Mouse (Mus musculus): ENCODE data around the gene Eno2.
"Not testable (repeated sequence)": the region's sequence is repeated elsewhere in the genome, so short reads cannot be mapped to it uniquely, and the experiment has no call there.

Eno2 gene

DNA sequence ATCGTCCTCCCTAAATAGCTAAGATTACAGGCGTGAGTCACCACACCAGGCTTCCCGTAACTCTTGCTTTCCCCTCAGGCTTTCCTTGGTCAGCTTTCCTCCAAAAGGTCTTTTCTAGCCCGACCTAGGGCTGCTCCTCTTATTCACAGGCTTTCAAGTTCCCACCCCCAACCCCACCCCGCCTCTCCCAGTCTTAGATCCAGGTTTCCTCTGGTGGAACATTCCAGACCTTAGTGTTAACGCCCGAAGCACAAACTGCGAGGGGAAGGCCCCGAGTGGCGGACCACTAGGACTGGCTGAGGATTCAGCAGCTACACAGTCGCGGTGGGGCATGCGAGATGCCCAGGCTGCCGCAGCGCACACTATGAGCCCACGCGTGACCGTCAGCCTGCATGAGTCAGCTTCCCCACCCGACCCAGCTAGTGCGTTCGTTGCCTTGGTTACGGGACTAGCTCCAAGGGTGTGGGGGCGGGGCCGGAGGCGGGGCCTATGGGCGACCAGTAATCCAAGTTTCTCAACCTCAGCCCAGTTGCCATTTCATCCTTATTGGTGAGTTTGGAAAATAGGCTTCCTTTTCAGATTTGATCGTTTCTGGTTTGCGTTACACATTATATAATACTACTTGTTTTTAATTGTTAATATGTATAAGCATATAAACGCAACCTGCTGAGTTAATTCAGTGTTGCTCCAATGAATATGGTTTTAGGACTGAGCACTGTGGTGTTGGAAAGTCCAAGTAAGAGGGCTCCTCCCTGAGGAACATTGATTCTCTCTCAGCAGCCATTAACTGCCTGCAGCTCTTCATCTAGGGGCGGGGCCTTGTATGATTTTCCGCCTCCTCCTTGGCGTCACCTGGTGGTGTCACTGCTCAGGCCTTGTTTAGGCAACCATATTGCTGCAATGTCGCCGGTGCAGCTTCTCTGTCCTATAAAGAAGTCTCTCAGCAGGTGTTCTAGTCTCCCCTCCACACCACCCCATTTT lies 36.2 kb upstream of the Eno2 start:
- peak; percentile 93 to 95 for DNase-seq (ENCODE audit: low spot score in 2 of 2)

DNA sequence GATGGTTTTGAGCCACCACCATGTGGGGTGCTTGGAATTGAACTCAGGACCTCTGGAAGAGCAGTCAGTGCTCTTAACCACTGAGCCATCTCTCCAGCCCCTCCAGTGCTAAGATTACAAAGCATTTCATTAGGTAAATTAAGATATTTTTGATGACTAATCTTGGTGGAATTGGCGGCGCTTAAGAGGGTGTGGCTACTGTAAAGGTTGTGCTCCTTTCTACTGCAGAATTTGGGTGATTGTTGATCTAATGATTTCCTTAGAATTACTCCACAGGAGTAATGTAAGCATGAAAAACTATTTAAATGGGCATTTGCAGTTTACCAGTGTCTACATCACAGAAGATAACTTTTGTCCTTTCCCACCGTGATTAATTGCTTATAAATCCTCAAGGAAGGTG lies 34.9 kb upstream of the Eno2 start:
- no peak for DNase-seq (ENCODE audit: low spot score in 2 of 2)

DNA sequence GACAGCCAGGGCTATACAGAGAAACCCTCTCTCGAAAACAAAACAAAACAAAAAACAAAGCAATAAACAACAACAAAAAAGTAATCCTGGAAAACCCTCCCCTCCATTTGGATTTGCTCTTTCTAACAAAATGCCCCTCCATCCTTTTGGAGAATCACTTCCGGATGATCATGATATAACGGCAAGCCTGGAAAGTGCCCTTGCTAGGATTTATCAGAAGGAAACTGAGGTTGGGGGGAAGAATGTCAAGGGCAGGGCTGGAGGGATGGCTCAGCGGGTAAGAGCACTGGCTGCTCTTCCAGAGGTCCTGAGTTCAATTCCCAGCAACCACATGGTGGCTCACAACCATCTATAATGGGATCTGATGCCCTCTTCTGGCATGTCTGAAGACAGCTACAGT lies 34.2 kb upstream of the Eno2 start:
- DNase-seq (ENCODE audit: low spot score in 2 of 2): not testable (repeated sequence)

DNA sequence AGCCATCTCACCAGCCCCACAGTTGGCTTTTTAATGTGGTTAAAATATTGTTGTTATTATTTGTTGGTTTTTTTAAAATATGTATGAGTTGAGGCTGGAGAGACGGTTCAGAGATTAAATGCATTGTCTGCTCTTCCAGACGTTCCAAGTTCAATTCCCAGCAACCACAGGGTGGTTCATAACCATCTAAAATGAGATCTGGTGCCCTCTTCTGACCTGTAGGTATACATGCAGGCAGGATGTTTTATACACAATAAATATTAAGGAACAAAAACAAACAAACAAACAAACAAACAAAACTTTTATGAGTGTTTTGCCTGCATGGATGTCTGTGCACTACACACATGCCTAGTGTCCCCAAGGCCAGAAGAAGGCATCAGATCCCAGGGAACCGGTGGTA lies 33.6 kb upstream of the Eno2 start:
- DNase-seq (ENCODE audit: low spot score in 2 of 2): no peak

DNA sequence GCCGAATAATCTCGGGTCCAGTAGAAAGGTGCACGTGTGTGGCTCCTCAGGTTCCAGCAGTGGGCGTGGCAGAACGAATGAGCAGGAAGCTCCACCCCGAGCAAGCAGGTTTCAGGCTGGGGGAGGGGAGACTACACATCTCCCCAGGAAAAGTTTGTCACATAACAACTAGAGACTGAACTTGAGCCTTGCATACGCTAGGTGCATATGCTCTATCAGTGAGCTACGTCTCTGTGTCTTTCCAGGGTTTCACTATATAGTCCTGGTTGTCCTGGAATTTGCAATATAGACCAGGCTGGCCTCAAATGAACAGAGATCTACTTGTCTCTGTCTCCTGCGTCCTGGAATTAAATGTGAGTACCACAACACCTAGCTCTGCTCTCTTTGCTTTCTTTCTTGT lies 32.9 kb upstream of the Eno2 start:
- not testable (repeated sequence) for DNase-seq (ENCODE audit: low spot score in 2 of 2)

DNA sequence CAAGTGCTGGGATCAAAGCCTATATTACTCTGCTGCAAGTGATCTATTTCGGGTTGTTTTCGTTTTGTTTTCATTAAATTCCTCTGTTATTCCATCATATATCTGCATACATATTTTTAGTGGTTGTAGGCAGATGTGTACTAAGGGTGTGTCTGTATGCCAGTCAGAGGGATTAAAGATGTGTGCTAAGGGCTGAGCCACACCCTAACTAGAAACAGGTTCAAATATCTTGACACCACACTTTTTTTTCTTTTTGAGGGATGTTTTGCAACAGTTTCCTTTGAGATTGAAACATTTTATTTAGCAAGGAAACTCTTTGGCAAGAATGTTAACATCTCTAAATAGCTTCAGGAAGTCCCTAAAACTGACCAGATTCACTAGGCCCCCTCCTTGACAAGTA lies 26.7 kb upstream of the Eno2 start:
- no peak for DNase-seq (ENCODE audit: low spot score in 2 of 2)

DNA sequence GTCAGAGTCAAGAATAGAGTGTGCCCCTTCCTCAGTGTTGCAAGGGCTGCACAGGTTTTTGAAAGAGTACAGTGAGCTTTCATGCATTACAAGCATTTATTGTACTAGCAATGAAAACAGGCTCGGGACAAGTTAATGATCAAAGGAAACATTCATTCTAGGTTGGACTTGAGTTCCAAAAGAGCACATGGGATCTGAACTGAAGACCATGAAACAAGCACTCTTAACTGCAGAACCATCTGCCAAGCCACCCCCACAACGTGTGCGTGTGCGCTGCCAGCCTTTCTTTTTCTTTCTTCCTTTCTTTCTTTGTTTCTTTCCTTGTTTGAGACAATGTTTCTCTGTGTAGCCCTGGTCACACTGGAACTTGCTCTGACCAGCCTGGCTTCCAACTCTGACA lies 26.3 kb upstream of the Eno2 start:
- DNase-seq (ENCODE audit: low spot score in 2 of 2): no peak

DNA sequence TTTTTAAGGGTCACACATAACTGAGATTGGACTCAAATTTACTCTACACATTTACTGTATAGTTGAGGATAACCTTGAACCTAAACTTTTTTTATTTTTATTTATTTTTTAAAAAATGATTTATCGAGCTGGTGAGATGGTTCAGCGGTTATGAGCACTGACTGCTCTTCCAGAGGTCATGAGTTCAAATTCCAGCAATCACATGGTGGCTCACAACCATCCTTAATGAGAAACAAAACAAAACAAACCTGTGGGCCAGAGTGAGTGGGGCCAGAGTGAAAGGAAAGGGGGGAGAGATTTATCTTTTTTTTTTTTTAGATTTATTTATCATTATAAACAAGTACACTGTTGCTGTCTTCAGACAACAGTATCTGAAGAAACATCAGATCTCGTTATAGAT lies 22.4 kb upstream of the Eno2 start:
- no peak for DNase-seq (ENCODE audit: low spot score in 2 of 2)

DNA sequence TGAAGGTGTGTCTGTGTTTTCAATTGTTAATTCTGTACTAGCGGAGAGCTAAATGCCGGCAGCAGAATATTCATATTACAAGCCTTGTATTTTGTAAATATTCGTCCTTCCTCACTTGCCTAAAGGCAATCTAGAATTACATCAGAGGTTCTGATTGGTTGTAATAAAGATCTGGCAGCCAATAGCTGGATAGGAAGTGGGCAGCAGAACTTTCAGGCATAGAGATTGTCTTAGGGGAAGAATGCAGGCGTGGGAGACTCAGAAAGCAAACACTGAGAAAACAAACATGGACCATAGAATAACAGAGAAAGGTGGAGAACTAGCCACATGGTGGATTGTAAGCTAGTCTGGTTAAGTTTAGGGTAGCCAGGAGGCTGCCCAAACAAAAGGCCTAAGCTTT lies 20.6 kb upstream of the Eno2 start:
- DNase-seq (ENCODE audit: low spot score in 2 of 2): no peak

DNA sequence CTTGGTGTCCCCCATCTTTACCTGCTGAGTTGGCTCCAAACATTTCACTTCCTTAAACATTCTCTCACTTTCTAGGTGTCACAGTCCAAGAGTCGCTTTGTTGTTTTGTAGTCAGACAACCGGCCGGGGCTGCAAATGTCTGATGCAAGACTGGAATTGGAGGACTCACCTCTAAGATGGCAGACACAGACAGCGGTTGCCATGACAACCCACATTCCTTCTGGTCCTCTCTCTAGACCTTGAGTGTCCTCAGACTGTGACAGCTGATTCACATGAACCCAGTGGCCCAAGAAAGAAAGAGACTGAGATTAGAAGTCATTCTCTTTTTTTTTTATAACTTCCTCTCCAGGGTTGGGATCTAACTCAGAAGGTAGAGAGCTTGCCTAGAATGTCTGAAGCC lies 20.0 kb upstream of the Eno2 start:
- DNase-seq (ENCODE audit: low spot score in 2 of 2): no peak

DNA sequence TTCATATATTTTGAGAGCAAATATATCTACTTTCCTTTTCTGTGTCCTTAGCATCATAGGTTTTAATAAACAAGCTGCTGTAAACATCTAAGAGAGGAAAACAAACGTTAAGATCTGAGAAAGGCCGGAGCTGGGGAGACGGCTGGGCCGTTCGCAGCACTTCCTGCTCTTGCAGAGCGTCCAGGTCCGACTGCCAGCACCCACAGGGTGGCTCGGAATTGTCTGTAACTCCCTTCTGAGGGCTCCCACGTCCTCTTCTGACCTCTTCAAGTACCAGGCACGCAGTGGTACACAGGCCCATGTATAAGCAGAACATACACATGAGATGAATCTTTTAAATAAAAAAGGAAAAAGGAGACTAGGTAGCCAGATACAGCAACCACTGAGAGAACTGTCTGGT lies 18.2 kb upstream of the Eno2 start:
- no peak for DNase-seq (ENCODE audit: low spot score in 2 of 2)

DNA sequence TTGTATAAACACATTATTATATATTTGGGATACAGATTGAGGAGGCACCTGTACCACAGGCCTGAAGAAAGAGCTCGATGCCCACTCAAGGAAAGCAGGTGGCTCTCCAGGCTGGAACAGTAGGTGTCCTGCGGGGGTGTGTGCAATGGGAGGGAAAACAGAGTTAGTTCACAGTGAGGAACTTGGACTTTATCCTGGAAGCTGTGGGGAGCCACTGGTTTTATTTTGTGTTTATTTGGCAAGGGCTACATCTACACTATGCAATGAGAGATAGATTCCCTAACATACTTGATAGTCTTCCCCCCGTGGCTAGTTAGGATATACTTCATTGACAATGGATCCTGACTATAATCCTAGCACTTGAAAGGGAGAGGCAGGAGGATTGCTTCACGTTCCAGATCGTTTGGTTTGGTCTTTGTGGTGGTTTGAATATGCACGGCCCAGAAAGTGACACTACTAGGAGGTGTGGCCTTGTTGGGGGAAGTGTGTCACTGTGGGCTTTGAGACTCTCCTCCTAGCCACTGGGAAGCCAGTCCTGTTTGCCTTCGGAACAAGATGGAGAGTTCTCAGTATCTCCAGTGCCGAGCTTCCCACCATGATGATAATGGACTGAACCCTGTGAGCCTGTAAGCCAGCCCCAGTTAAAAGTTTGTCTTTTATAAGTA lies 17.4 kb upstream of the Eno2 start:
- no peak for DNase-seq (ENCODE audit: low spot score in 2 of 2)

DNA sequence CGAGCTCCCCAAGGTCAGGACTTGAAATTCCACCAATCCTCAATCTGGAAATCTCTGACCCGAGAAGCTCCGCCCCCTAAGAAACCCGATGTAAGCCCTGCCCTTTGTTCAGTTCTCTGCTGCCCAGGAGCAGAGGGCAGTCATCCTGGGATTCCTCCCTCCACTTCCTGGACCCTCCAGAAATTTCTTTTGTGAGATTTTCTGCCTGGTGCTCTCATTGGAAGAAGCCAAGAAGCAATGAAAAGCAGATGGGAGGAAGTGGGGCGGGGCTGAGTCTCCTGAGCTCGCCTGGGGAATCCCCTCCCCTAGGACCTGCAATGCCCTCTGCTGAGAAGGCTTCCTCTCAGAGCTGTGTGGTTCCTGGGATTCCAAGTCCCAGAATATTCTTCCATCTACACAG lies 13.0 kb upstream of the Eno2 start:
- peak; percentile 23 to 34 for DNase-seq (ENCODE audit: low spot score in 2 of 2)

DNA sequence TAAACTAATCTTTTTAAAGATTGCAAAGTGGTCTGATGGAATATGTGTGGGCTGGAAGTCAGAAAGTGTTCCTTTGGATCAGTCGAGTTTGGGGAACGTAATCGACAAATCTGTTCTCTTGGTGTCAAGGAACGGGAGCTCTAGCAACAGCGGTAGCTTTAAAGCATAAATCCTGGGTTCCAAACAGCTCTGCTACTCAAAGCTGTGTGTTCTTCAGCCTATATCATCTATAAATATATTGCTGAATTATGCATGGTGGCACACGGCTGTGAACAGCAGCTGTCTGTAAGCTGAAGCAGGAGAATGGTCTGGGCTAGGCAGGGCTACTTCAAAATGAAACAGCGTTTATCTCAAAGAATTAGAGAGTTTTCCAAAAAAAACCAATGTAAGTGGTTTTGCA lies 11.4 kb upstream of the Eno2 start:
- DNase-seq (ENCODE audit: low spot score in 2 of 2): no peak

DNA sequence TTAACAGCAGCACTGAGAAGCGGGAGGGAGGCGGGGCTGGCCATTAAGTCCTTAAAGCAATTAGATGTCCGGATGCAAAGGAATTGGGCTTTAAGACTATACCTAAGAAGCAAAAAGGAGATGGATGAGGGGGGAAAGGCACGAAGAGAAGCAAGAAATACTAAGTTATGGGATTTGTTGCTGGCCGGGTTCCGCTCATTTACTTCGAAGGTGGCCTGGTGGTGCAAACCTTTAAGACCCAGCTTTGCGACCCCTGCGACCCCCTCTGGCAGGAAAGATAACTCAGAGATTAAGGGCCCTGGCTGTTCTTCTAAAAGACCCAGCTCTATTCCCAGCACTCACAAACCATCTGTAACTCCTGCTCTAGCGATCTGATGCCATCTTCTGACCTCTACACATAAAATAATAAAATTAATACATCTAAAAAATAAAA lies 10.5 kb upstream of the Eno2 start:
- no peak for DNase-seq (ENCODE audit: low spot score in 2 of 2)

DNA sequence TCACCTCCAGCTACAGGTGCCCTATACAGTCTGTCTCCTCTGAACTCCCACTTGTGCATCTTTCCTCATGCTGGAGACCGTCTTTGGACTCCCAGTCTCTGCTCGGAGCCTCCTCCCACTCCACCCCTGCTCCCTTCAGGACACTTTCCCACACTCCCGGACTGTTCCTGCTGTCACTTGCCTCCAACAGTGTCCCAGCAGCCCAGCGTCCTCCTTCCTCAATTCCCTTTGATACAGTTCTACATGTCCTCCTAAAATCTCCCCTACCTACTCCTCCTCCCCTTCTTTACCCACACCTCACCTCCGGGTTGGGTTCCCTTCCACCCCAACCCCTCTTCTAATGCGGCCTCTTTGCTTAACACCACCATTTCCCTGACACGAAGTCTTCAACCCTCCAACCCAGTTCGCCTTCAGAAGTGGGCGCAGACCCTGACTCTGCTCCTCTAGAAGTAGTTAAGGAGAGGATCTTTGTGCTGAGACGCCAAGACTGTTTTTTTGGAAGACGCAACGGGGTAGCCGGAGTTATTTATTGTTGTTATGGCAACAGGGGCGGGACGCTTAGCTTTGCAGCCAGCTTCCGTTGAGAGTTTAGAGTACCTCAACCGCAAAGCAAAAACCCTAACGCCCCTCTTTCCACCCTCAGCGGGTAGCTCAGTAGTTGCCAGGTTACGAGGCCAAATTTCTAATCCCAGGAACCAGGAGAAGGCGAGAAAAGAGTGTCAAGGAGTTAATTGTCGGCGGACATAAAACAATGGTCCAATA lies 9.9 kb upstream of the Eno2 start, which contains the start of gene Lrrc23:
Gene Lrrc23, minus strand, starts transcription at position 506 of the 762 bp plus-strand sequence.
- peak; percentile 52 to 65 for DNase-seq (ENCODE audit: low spot score in 2 of 2)

DNA sequence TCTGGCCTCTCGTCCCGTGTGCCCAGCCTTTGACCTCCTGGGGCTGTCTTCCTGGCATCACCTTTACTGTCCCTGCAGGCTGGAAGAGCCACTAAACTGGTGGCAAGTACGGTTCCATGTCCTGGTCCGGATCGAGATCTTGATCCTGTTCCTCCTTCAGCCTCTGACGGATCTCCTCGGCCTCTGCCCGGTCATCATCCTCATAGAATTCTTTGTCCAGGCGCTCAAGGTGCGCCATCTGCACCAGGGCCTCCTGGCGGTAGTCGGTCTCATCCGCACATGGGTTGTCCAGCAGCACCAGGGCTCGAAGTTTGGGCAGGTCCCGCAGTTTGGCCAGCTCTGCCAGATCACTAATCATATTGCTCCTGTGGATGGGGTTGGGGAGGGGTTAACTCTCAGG lies 1.0 kb upstream of the Eno2 start:
- no peak for DNase-seq (ENCODE audit: low spot score in 2 of 2)

DNA sequence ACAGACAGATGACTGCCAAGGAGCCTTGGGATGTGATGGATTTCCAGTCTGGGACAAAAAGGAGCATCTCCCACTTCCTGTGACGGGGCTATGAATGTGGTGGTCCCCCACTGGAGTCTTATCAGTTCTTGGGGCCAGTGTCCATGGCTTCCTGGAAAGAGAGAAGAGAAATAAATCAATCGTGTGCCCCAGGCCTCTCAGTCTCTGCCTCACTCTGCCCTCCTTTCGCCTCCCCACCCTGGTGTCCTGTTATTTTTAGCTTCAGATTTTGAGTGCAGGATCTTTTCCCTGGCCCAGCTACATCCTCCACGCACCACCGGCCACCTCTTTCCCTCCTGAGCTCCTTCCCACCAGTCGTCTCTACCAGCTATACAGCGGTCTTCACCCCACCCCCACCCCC lies 540 bp upstream of the Eno2 start:
- no peak for DNase-seq (ENCODE audit: low spot score in 2 of 2)

DNA sequence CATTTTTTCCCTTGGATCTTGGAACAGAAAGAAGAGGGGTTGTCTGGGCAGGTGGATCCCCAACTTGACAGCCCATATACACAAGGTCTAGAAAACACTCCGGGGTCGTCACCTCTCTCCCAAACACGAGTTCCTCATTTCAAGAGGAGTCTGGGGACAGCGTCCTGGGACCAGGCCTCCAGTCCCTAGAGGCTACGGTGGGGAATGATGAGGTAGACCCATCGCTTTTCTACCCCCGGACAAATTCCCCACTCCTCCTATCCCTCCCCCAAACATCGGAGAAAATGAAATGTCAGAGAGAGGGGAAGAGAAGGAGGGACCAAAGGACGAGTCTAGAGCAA lies 799 bp downstream of the Eno2 start:
- no peak for DNase-seq (ENCODE audit: low spot score in 2 of 2)

DNA sequence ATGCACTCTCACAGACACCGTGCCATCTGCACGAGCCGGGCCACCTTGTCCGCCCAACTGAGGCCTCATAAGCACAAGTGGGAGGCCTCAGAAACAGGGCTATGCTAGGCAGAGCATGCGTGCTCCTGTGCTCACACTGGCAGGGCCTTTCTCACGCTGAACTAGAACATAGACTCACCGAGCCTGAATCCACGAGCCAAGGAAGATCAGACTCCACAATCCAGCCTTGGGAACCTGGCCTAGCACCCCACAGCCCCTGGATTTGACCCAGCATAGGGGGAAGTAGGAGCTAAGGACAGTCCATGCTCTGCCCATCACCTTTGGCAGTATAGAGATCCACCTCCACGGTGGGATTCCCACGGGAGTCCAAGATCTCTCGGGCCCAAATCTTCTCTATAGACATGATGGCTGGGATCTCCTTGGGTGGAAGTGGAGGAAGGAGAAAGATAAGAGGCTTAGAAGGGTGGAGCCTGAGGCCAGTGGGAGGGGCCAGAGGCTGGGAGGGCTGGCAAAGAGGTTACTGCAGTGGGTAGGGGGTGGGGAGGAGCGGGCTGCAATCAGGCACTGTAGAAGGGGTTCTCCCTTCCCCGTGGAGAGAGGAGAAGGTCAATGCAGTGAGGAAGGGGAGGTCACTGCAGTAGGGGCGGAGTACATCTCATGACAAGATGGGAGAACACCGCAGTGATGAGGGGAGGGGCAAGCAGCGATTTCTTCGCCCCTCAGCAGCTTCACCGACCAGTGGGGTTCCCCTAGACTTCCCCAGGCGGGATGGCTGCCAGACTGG lies 1.4 kb downstream of the Eno2 start:
- no peak for DNase-seq (ENCODE audit: low spot score in 2 of 2)

DNA sequence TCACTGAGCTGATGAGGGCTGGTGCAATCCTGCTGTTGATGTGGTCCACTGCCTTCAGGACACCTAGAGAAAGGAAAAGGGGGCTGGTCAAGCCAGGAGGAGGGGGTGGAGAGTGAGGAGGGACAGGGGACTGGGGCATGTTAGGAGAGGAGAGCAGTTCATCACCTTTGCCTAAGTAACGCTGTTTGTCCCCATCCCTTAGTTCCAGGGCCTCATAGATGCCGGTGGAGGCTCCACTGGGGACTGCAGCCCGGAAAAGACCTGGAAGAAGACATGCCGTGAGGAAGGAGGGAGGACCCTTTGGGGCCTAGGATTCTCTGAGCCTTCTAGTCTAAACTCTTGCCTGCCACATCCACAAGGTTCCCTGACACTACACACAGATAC lies 1.9 kb downstream of the Eno2 start:
- no peak for DNase-seq (ENCODE audit: low spot score in 2 of 2)

DNA sequence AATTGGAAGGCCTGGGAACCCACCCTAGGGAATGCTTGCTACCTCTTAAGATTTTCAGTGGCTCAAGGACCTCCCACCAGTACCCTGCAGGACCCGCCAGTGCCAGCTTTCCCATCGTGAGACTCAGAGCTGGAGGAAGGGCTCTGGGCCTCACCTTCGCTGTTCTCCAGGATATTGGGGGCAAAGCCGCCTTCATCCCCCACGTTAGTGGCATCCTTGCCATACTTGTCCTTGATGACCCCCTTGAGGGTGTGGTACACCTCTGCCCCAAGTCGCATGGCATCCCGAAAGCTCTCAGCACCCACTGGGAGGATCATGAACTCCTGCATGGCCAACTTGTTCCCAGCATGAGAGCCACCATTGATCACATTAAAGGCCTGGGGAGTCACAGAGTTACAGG lies 3.5 kb downstream of the Eno2 start:
- no peak for DNase-seq (ENCODE audit: low spot score in 2 of 2)

All from heart, adult 9 months (tissue).